Comparison of ENCODE assay signal across 7 mouse cellular contexts in the genomic region with DNA sequence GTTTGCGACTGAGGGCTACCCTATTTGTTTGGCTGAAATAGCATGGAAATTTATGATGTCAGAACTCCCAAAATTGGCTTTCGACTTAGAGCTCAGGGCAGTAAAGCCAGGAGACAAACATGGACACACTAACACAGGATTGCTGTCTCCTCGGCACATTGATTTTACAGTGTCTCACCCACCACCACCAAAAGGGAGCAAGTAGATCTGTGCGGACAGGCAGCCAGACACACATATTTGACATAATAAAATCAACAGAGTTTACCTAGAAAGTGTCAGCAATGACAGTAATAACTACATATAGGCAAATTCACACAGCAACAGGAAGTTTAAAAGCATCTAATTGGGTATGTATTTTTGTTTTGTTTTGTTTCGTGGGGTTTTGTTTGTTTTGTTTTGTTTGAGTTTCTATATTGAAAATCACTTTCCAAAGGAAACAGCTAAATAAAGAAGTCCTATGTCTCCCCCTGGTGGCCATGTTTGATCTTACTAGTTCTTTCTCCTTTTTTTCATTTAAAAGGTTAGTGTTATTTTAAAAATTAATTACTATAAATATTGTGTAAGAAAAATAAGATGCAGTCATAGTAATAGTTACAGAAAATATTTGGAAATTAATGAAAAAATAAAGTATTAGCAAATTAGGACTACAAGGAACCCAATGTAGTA.
DNase-seq lines count a peak whose midpoint lies in the region; ATAC-seq and TF ChIP-seq lines count a peak whose summit lies in the region.

No protein-coding gene starts in this region.

- no peaks in the 10 kb centered on the region for H3K27me3 ChIP-seq in hindbrain, embryonic 11.5 days (ENCODE audit: control insufficient read depth, insufficient read depth, low read length)
- no peaks in the 10 kb centered on the region for H3K27me3 ChIP-seq in hindbrain, embryonic 13.5 days
- no peaks in the 10 kb centered on the region for H3K27me3 ChIP-seq in CH12.LX (replicated peaks)

- no peak overlapping the region for H3K27ac ChIP-seq in hindbrain, embryonic 11.5 days (ENCODE audit: low read depth, low read length)
- no peak overlapping the region for H3K27ac ChIP-seq in hindbrain, embryonic 13.5 days
- no peak overlapping the region for H3K27ac ChIP-seq in CH12.LX (ENCODE audit: insufficient read depth, low read depth)

- no peak for TF ChIP-seq EP300 in CH12.LX (IDR thresholded peaks at IDR 0.05; ENCODE audit: low read length)

- no peak overlapping the region for H3K4me3 ChIP-seq in hindbrain, embryonic 11.5 days (ENCODE audit: low read depth, low read length)
- no peak overlapping the region for H3K4me3 ChIP-seq in hindbrain, embryonic 13.5 days
- H3K4me3 ChIP-seq in CH12.LX (replicated peaks in 1 of 3; ENCODE audit: low read depth in 2 of 3, low read length in 2 of 3, poor library complexity in 1 of 3), result no peak overlapping the region

- H3K4me1 ChIP-seq in hindbrain, embryonic 11.5 days (replicated peaks; ENCODE audit: control insufficient read depth, insufficient read depth, low read length), result no peaks in the 10 kb centered on the region
- no peaks in the 10 kb centered on the region for H3K4me1 ChIP-seq in hindbrain, embryonic 13.5 days (replicated peaks)
- no peaks in the 10 kb centered on the region for H3K4me1 ChIP-seq in CH12.LX (ENCODE audit: control insufficient read depth in 1 of 2, insufficient read depth in 2 of 2)

- ATAC-seq in hindbrain, embryonic 11.5 days (ENCODE audit: low FRiP score), result no peak
- no peak for ATAC-seq in hindbrain, embryonic 13.5 days (ENCODE audit: low FRiP score)

- peak; percentile 61 for TF ChIP-seq RAD21 in CH12.LX (IDR thresholded peaks at IDR 0.05; ENCODE audit: low read depth, low read length)

- H3K36me3 ChIP-seq in hindbrain, embryonic 11.5 days (ENCODE audit: control insufficient read depth, insufficient read depth, low read length), result no peaks in the 10 kb centered on the region
- no peaks in the 10 kb centered on the region for H3K36me3 ChIP-seq in hindbrain, embryonic 13.5 days
- H3K36me3 ChIP-seq in CH12.LX (replicated peaks in 1 of 2; ENCODE audit: control insufficient read depth in 1 of 2, insufficient read depth in 1 of 2, low read length in 1 of 2), result no peaks in the 10 kb centered on the region

- H3K9me3 ChIP-seq in hindbrain, embryonic 11.5 days (ENCODE audit: control insufficient read depth, low read length), result no peaks in the 10 kb centered on the region
- H3K9me3 ChIP-seq in hindbrain, embryonic 13.5 days, result no peaks in the 10 kb centered on the region
- H3K9me3 ChIP-seq in CH12.LX (replicated peaks; ENCODE audit: low read length), result peaks cover 13% of the 10 kb centered on the region

- TF ChIP-seq POLR2A in CH12.LX (IDR thresholded peaks at IDR 0.05; ENCODE audit: low read depth, low read length), result no peak

- H3K9ac ChIP-seq in hindbrain, embryonic 11.5 days (ENCODE audit: low read depth, low read length), result no peak overlapping the region
- no peak overlapping the region for H3K9ac ChIP-seq in hindbrain, embryonic 13.5 days
- no peak overlapping the region for H3K9ac ChIP-seq in CH12.LX (ENCODE audit: insufficient read depth, low read depth)

- no peak overlapping the region for H3K4me2 ChIP-seq in hindbrain, embryonic 11.5 days (replicated peaks; ENCODE audit: low read depth, low read length)
- no peak overlapping the region for H3K4me2 ChIP-seq in hindbrain, embryonic 13.5 days
- no peak overlapping the region for H3K4me2 ChIP-seq in CH12.LX (ENCODE audit: insufficient read depth, low read depth, poor library complexity, severe bottlenecking)

- peak; percentile 83 for DNase-seq in hindbrain, embryonic 11.5 days (ENCODE audit: low spot score)
- DNase-seq in 416B (ENCODE audit: low read depth) (peak; percentile 64), CH12.LX (ENCODE audit: extremely low read depth) (peak; percentile 59)
- peak; percentile 11 to 66 for DNase-seq in cerebellum, postnatal 25 days
- DNase-seq in kidney, postnatal 4 days, result peak; percentile 61 to 63
- peak; percentile 34 for DNase-seq in retina, adult 2 months (ENCODE audit: low read depth, low spot score)

- 76% methylated on average over 5 of the region's 5 CpGs for WGBS in hindbrain, embryonic 11.5 days
- WGBS in hindbrain, embryonic 13.5 days, result 66% methylated on average over 5 of the region's 5 CpGs

- H3K79me2 ChIP-seq in CH12.LX (replicated peaks; ENCODE audit: control insufficient read depth, extremely low read depth, insufficient read depth, poor library complexity, severe bottlenecking), result no peaks in the 10 kb centered on the region

- peak in 1 of 2 experiments; percentile 60; a peak in 2 of 4 replicates for TF ChIP-seq CTCF in CH12.LX (conservative IDR thresholded peaks at IDR 0.05 in 1 of 2, IDR thresholded peaks at IDR 0.05 in 1 of 2; ENCODE audit: low read depth in 2 of 2, low read length in 2 of 2)

- in situ Hi-C loops in CH12.LX (cut with MboI; ENCODE audit: low pct_ligation_motif_present, low pct_unique_long_range_greater_than_20kb, low sequenced_read_pairs), result no loop called here

- dilution Hi-C loops in CH12.LX (cut with MboI; ENCODE audit: extremely low pct_ligation_motif_present, extremely low pct_unique_long_range_greater_than_20kb, low sequenced_read_pairs), result no loop called here

TF ChIP-seq in CH12.LX, 34 proteins besides CTCF, POLR2A, EP300 and RAD21:
- no peak for TF ChIP-seq ELF1 (IDR thresholded peaks at IDR 0.05; ENCODE audit: low read depth, low read length)
- no peak for TF ChIP-seq TCF12 (IDR thresholded peaks at IDR 0.05; ENCODE audit: low read depth, low read length)
- TF ChIP-seq POLR2AphosphoS2 (IDR thresholded peaks at IDR 0.05; ENCODE audit: low read depth, low read length), result no peak
- TF ChIP-seq E2F4 (IDR thresholded peaks at IDR 0.05; ENCODE audit: insufficient replicate concordance, low read depth, low read length), result no peak
- no peak for TF ChIP-seq NELFE (IDR thresholded peaks at IDR 0.05; ENCODE audit: low read depth, low read length)
- no peak for TF ChIP-seq MAX (IDR thresholded peaks at IDR 0.05; ENCODE audit: low read length)
- no peak for TF ChIP-seq KAT2A (IDR thresholded peaks at IDR 0.05; ENCODE audit: insufficient replicate concordance, low read length)
- TF ChIP-seq ZC3H11A (IDR thresholded peaks at IDR 0.05; ENCODE audit: low read depth, low read length), result no peak
- TF ChIP-seq UBTF (IDR thresholded peaks at IDR 0.05; ENCODE audit: low read depth, low read length), result no peak
